Mouse (Mus musculus): Measurements from ENCODE around the gene Zfp367. TPM values are rescaled to one million over a fixed set of nuclear protein-coding genes. Genes with fewer than 3 reads are reported as not detected.

Gene Zfp367
- polyA plus RNA-seq, 1 experiment from 2014 or later = 7.8 TPM

- Histone ChIP-seq H3K4me3 (replicated peaks) (no peak overlapping the region), H3K27ac (no peak overlapping the region), H3K36me3 (peaks cover 32% of the 10 kb centered on the region), H3K4me1 (replicated peaks) (peaks cover 6% of the 10 kb centered on the region; the same call in 1 of the 2 replicates), H3K4me2 (replicated peaks) (no peak overlapping the region), H3K9ac (replicated peaks) (no peak overlapping the region), H3K27me3 (no peaks in the 10 kb centered on the region), H3K9me3 (no peaks in the 10 kb centered on the region)
- 60% methylated on average over 13 of the region's 13 CpGs for WGBS
- no peak for ATAC-seq
Measured at GRCm38 (mm10) chr13:64178746-64179652, 26.0 kb upstream of the Zfp367 start.

DNA sequence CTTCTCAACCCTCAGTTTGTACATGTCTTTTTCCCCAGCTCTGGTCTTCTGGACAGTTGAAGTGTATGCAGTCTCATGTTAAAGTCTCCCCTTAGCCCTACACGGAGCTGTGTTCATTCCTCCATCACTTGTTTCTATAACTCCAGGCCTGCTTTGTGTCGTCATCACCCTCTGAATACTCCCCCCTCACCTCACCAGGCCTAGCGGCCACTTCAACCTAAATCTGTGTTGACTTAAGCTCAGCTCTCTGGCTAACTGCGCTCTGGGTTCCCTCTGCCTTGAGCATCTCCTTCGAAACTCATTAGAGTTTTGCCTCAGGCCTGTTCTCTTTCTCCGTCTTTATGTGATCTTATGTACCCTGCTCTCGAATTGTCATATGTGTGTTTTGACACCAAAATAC is 25.0 kb upstream of the Zfp367 start:
- Histone ChIP-seq H3K4me3 (replicated peaks) (no peak overlapping the region), H3K36me3 (peaks cover 36% of the 10 kb centered on the region), H3K9me3 (no peaks in the 10 kb centered on the region), H3K4me2 (replicated peaks) (no peak overlapping the region), H3K4me1 (replicated peaks) (peaks cover 6% of the 10 kb centered on the region; the same call in 1 of the 2 replicates), H3K27ac (no peak overlapping the region), H3K27me3 (no peaks in the 10 kb centered on the region), H3K9ac (replicated peaks) (no peak overlapping the region)
- 0 out of 2 replicates have a peak, but pooled peaks have one; percentile 6 for ATAC-seq
- 79% methylated on average over 7 of the region's 7 CpGs for WGBS

GRCm38 (mm10) chr13:64169746-64170145 is 16.7 kb upstream of the Zfp367 start:
- Histone ChIP-seq H3K4me1 (replicated peaks) (no peaks in the 10 kb centered on the region), H3K27ac (no peak overlapping the region), H3K4me2 (replicated peaks) (no peak overlapping the region), H3K36me3 (peaks cover 74% of the 10 kb centered on the region), H3K4me3 (replicated peaks) (no peak overlapping the region), H3K27me3 (no peaks in the 10 kb centered on the region), H3K9me3 (peaks cover 55% of the 10 kb centered on the region), H3K9ac (replicated peaks) (no peak overlapping the region)
- ATAC-seq = no peak
- WGBS = 98% methylated on average over 25 of the region's 25 CpGs

DNA sequence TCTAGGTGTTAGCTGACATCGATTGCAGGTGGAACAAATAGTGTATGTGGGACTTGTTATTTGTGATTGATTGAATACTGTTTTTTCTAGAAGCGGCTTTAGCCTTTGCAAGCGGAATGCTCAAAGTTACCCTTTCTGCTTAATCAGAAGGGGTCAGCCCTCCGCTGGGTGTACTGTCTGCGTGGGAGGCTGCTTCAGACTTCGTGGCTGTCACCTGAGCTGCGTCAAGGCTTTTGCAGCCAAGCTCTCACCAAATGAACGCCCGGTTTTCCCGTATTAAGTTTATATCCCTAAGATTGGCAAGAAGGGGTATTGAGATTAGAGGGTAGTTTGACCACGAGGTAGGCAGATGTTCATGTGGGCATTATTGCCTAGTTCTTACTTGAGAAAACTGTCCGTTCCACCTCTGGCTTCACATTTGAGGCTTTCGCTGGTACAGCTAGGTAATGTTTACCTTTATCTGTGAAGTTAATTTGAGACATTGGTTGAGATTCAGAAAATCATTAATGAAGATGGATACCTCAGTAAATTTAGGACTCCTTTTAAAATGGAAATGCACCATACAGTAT is 10.2 kb upstream of the Zfp367 start:
- H3K27ac ChIP-seq = no peak overlapping the region
- H3K9me3 ChIP-seq = peaks cover 13% of the 10 kb centered on the region
- peak overlapping the region; percentile 92 for H3K9ac ChIP-seq (replicated peaks)
- H3K4me3 ChIP-seq (replicated peaks) = peak overlapping the region; percentile 80
- peaks cover 12% of the 10 kb centered on the region for H3K36me3 ChIP-seq
- no peak for ATAC-seq
- H3K4me2 ChIP-seq (replicated peaks) = peak overlapping the region; percentile 95
- H3K27me3 ChIP-seq = peaks cover 14% of the 10 kb centered on the region
- H3K4me1 ChIP-seq (replicated peaks) = peaks cover 13% of the 10 kb centered on the region
- 23% methylated on average over 13 of the region's 13 CpGs for WGBS

- Histone ChIP-seq H3K4me2 (replicated peaks) (peak overlapping the region; percentile 95), H3K4me1 (replicated peaks) (peaks cover 13% of the 10 kb centered on the region), H3K36me3 (peaks cover 10% of the 10 kb centered on the region), H3K27me3 (peaks cover 14% of the 10 kb centered on the region), H3K4me3 (replicated peaks) (peak overlapping the region; percentile 80), H3K27ac (no peak overlapping the region), H3K9ac (replicated peaks) (peak overlapping the region; percentile 92), H3K9me3 (peaks cover 11% of the 10 kb centered on the region; the same call in 1 of the 2 replicates)
- under 1% methylated on average over 14 of the region's 14 CpGs for WGBS
- peak; percentile 34 for ATAC-seq
Measured at GRCm38 (mm10) chr13:64162626-64163025, 9.6 kb upstream of the Zfp367 start.

GRCm38 (mm10) chr13:64161916-64162611 is 9.1 kb upstream of the Zfp367 start:
- peak overlapping the region; percentile 84 for H3K27ac ChIP-seq
- WGBS = under 1% methylated on average over 70 of the region's 71 CpGs
- ATAC-seq = peak; percentile 79; the same call in 1 of the 2 replicates
- peaks cover 14% of the 10 kb centered on the region for H3K27me3 ChIP-seq
- 0 out of 2 replicates have a peak, but pooled peaks cover 6% of the 10 kb centered on the region for H3K9me3 ChIP-seq
- peak overlapping the region; percentile 95 for H3K4me2 ChIP-seq (replicated peaks)
- peaks cover 13% of the 10 kb centered on the region for H3K4me1 ChIP-seq (replicated peaks)
- H3K4me3 ChIP-seq (replicated peaks) = peak overlapping the region; percentile 80
- H3K36me3 ChIP-seq = peaks cover 7% of the 10 kb centered on the region
- H3K9ac ChIP-seq (replicated peaks) = peak overlapping the region; percentile 92

DNA sequence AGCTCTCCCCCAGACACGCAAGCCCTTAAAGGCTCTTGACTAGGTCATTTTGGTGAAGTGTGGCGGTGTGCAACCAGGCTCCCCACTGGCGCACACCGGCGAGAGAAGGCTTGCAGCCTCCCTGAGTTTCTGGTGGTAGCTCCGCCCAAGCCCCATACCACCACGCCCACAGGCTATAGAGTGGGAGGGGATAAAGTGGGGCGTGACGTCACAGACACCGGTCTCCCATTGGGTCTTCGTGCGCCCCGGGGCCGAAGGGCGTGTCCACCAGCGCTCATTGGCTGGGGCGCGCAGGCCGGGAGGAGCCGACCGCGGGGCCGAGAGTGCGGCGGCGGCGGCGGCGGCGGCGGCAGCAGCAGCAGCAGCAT is 8.5 kb upstream of the Zfp367 start, which contains the start of gene Habp4:
Gene Habp4, plus strand, starts transcription at position 277 of the 368 bp plus-strand sequence.
- H3K27me3 ChIP-seq = peaks cover 17% of the 10 kb centered on the region
- ATAC-seq = peak; percentile 98
- peak within 1 kb of the TSS; percentile 84 for H3K27ac ChIP-seq
- peaks cover 13% of the 10 kb centered on the region for H3K4me1 ChIP-seq (replicated peaks)
- H3K36me3 ChIP-seq = peaks cover 6% of the 10 kb centered on the region
- peak within 1 kb of the TSS; percentile 92 for H3K9ac ChIP-seq (replicated peaks)
- peak within 1 kb of the TSS; percentile 80 for H3K4me3 ChIP-seq (replicated peaks)
- peak within 1 kb of the TSS; percentile 95 for H3K4me2 ChIP-seq (replicated peaks)
- 0 out of 2 replicates have a peak, but pooled peaks cover 3% of the 10 kb centered on the region for H3K9me3 ChIP-seq
- WGBS = 0% methylated on average over 15 of the region's 31 CpGs

DNA sequence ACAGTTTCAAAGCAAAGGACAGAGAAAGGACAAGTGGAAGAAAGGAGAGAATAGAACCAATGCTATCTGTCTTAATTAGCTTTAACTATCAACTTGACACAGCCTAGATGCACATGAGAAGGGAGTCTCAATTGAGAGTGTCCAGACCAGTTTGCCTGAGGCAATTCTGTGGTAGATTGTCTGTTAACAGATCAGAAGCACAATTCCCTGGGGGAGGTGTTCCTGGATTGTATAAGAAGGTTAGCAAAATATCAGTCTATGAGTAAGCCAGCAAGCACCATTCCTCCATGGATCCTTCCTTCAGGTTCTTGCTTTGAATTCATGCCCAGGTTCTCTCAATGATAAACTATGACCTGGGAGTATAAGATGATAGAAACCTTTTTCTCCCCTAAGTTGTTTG is 4.0 kb upstream of the Zfp367 start:
- no peak for ATAC-seq
- H3K27me3 ChIP-seq = peaks cover 18% of the 10 kb centered on the region
- no peak overlapping the region for H3K4me2 ChIP-seq (replicated peaks)
- H3K27ac ChIP-seq = no peak overlapping the region
- no peak overlapping the region for H3K4me3 ChIP-seq (replicated peaks)
- H3K9ac ChIP-seq (replicated peaks) = no peak overlapping the region
- H3K4me1 ChIP-seq (replicated peaks) = peaks cover under 1% of the 10 kb centered on the region; the same call in 1 of the 2 replicates
- H3K36me3 ChIP-seq = no peaks in the 10 kb centered on the region
- H3K9me3 ChIP-seq = no peaks in the 10 kb centered on the region

DNA sequence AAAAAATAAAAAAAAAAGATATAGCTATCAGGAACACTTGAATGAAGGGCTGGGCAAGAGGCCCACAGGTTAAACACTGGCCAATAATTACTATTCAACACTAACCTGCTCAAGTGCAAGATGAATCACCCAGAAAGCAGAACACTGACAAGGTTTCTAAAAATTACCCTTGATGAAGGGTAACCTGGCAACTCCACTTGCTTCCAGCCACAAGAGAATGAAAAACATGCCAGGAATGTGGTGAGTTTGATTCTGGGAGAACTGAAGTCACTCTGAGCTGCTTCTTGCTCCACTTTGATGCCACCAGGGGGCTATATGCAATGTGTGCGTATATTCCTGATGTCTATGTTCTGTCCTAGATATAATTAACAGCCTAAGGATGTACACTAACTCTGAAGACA is 2.2 kb upstream of the Zfp367 start:
- no peak for ATAC-seq
- Histone ChIP-seq H3K4me1 (replicated peaks) (peaks cover 15% of the 10 kb centered on the region), H3K36me3 (no peaks in the 10 kb centered on the region), H3K27me3 (peaks cover 13% of the 10 kb centered on the region), H3K27ac (no peak overlapping the region), H3K4me3 (replicated peaks) (no peak overlapping the region), H3K9me3 (no peaks in the 10 kb centered on the region), H3K9ac (replicated peaks) (no peak overlapping the region), H3K4me2 (replicated peaks) (no peak overlapping the region)
- 17% methylated on average over 1 of the region's 1 CpGs for WGBS

DNA sequence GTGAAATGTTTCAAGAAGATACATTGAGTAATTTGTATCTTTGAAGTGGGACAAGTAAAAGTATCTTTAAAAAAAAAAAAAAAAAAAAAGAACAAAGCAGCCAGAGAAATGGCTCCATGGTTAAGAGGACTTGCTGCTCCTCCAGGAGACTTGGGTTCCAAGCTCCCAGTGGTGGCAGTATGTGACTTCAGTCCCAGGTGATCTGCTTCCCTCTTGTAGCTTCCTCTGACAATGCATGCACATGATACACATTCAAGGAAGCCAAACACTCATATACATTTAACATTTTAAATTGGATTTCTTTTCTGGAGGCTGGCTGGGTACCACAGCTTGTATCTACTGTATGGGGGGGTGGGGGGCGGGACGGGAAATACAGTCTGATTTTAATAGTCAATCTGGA is 1.6 kb upstream of the Zfp367 start:
- Histone ChIP-seq H3K4me3 (replicated peaks) (no peak overlapping the region), H3K9ac (replicated peaks) (no peak overlapping the region), H3K4me2 (replicated peaks) (no peak overlapping the region), H3K4me1 (replicated peaks) (peaks cover 18% of the 10 kb centered on the region), H3K27ac (no peak overlapping the region), H3K27me3 (peaks cover 8% of the 10 kb centered on the region), H3K36me3 (no peaks in the 10 kb centered on the region), H3K9me3 (no peaks in the 10 kb centered on the region)
- 65% methylated on average over 2 of the region's 2 CpGs for WGBS
- no peak for ATAC-seq

DNA sequence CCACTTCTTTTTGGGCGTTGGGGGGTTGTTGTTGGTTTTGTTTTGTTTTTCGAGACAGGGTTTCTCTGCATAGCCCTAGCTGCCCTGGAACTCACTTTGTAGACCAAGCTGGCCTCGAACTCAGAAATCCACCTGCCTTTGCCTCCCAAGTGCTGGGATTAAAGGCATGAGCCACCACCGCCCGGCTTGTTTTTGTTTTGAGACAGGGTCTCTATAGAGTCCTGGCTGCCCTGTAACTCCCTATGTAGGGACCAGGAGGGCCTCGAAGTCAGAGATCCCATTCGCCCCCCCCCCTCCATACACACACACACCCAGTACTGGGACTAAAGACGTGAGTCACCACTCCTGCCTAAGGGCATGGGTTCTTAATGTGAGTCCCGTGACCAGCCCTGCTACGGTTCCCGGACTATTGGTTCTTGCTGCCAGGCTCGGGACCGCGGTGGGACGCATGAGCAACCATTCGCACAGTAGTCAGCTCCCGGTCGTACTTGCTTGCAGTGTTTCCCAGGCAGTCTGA is 807 bp upstream of the Zfp367 start:
- peak; percentile 44 for ATAC-seq
- peaks cover 8% of the 10 kb centered on the region; the same call in 1 of the 2 replicates for H3K27me3 ChIP-seq
- H3K36me3 ChIP-seq = no peaks in the 10 kb centered on the region
- H3K9me3 ChIP-seq = no peaks in the 10 kb centered on the region
- H3K9ac ChIP-seq (replicated peaks) = peak overlapping the region; percentile 41; the same call in 1 of the 2 replicates
- peak overlapping the region; percentile 89 for H3K4me3 ChIP-seq (replicated peaks)
- whole genome bisulfite sequencing = 1% methylated on average over 18 of the region's 18 CpGs
- peaks cover 18% of the 10 kb centered on the region for H3K4me1 ChIP-seq (replicated peaks)
- no peak overlapping the region for H3K27ac ChIP-seq
- peak overlapping the region; percentile 94 for H3K4me2 ChIP-seq (replicated peaks)

Data from midbrain, embryonic 13.5 days (tissue).